Mouse (Mus musculus): ENCODE results near the gene Hist1h1d. TPM values are rescaled to one million over a fixed set of nuclear protein-coding genes. Genes with fewer than 3 reads are reported as not detected.
"Not testable (repeated sequence)": the region's sequence is repeated elsewhere in the genome, so short reads cannot be mapped to it uniquely, and the experiment has no call there.

The Hist1h1d gene
- polyA plus RNA-seq, 1 experiment from 2014 or later: 0.79 TPM

- peaks cover 26% of the 10 kb centered on the region for H3K4me1 ChIP-seq (replicated peaks; ENCODE audit: control insufficient read depth, insufficient read depth, low read length)
- peak overlapping the region; percentile 51 for H3K4me3 ChIP-seq (ENCODE audit: low read length)
- no peaks in the 10 kb centered on the region for H3K27me3 ChIP-seq (ENCODE audit: control insufficient read depth, insufficient read depth, low read depth, low read length)
- H3K9ac ChIP-seq (ENCODE audit: low read length): peak overlapping the region; percentile 80
- no peaks in the 10 kb centered on the region for H3K36me3 ChIP-seq (ENCODE audit: control insufficient read depth, insufficient read depth, low read length)
- H3K4me2 ChIP-seq (ENCODE audit: low read depth, low read length): peak overlapping the region; percentile 83
- no peaks in the 10 kb centered on the region for H3K9me3 ChIP-seq (ENCODE audit: control insufficient read depth, low read length)
- ATAC-seq (ENCODE audit: low read depth): no peak
- peak overlapping the region; percentile 98 for H3K27ac ChIP-seq (ENCODE audit: low read length)
Observed at GRCm38 (mm10) chr13:23584331-23584730, 31.3 kb downstream of the Hist1h1d start.

GRCm38 (mm10) chr13:23585029-23585441 lies 32.0 kb downstream of the Hist1h1d start:
- peak overlapping the region; percentile 51 for H3K4me3 ChIP-seq (ENCODE audit: low read length)
- ATAC-seq (ENCODE audit: low read depth): 0 out of 2 replicates have a peak, but pooled peaks have one; percentile 6

GRCm38 (mm10) chr13:23585442-23586098 lies 32.5 kb downstream of the Hist1h1d start:
- 2% methylated on average over 29 of the region's 36 CpGs for WGBS
- Histone ChIP-seq H3K4me1 (replicated peaks; ENCODE audit: control insufficient read depth, insufficient read depth, low read length) (peaks cover 26% of the 10 kb centered on the region), H3K4me2 (ENCODE audit: low read depth, low read length) (peak overlapping the region; percentile 83), H3K4me3 (ENCODE audit: low read length) (peak overlapping the region; percentile 51), H3K27ac (ENCODE audit: low read length) (peak overlapping the region; percentile 98), H3K9ac (ENCODE audit: low read length) (peak overlapping the region; percentile 80)
- not testable (repeated sequence) for H3K27me3 ChIP-seq (ENCODE audit: control insufficient read depth, insufficient read depth, low read depth, low read length); H3K9me3 ChIP-seq (ENCODE audit: control insufficient read depth, low read length); H3K36me3 ChIP-seq (ENCODE audit: control insufficient read depth, insufficient read depth, low read length)
- peak; percentile 87 for ATAC-seq (ENCODE audit: low read depth)

More at GRCm38 (mm10) chr13:23585029-23585441, 32.0 kb downstream of the Hist1h1d start:
- Histone ChIP-seq H3K4me2 (ENCODE audit: low read depth, low read length) (peak overlapping the region; percentile 83), H3K9ac (ENCODE audit: low read length) (peak overlapping the region; percentile 80), H3K27ac (ENCODE audit: low read length) (peak overlapping the region; percentile 98), H3K9me3 (ENCODE audit: control insufficient read depth, low read length) (no peaks in the 10 kb centered on the region), H3K4me1 (replicated peaks; ENCODE audit: control insufficient read depth, insufficient read depth, low read length) (peaks cover 26% of the 10 kb centered on the region), H3K27me3 (ENCODE audit: control insufficient read depth, insufficient read depth, low read depth, low read length) (no peaks in the 10 kb centered on the region), H3K36me3 (ENCODE audit: control insufficient read depth, insufficient read depth, low read length) (no peaks in the 10 kb centered on the region)
- under 1% methylated on average over 21 of the region's 21 CpGs for WGBS

- Histone ChIP-seq H3K27ac (ENCODE audit: low read length) (peak overlapping the region; percentile 98), H3K4me2 (ENCODE audit: low read depth, low read length) (peak overlapping the region; percentile 70), H3K4me1 (replicated peaks; ENCODE audit: control insufficient read depth, insufficient read depth, low read length) (peaks cover 21% of the 10 kb centered on the region), H3K9ac (ENCODE audit: low read length) (peak overlapping the region; percentile 69), H3K9me3 (ENCODE audit: control insufficient read depth, low read length) (no peaks in the 10 kb centered on the region), H3K27me3 (ENCODE audit: control insufficient read depth, insufficient read depth, low read depth, low read length) (no peaks in the 10 kb centered on the region), H3K36me3 (ENCODE audit: control insufficient read depth, insufficient read depth, low read length) (no peaks in the 10 kb centered on the region), H3K4me3 (ENCODE audit: low read length) (peak overlapping the region; percentile 41)
- no peak for ATAC-seq (ENCODE audit: low read depth)
- 1% methylated on average over 22 of the region's 22 CpGs for WGBS
Observed at GRCm38 (mm10) chr13:23586099-23586939, 33.3 kb downstream of the Hist1h1d start.

GRCm38 (mm10) chr13:23586940-23587225 lies 33.8 kb downstream of the Hist1h1d start:
- Histone ChIP-seq H3K27ac (ENCODE audit: low read length) (peak overlapping the region; percentile 98), H3K36me3 (ENCODE audit: control insufficient read depth, insufficient read depth, low read length) (no peaks in the 10 kb centered on the region), H3K9ac (ENCODE audit: low read length) (peak overlapping the region; percentile 69), H3K4me2 (ENCODE audit: low read depth, low read length) (peak overlapping the region; percentile 70), H3K27me3 (ENCODE audit: control insufficient read depth, insufficient read depth, low read depth, low read length) (no peaks in the 10 kb centered on the region), H3K9me3 (ENCODE audit: control insufficient read depth, low read length) (no peaks in the 10 kb centered on the region), H3K4me1 (replicated peaks; ENCODE audit: control insufficient read depth, insufficient read depth, low read length) (peaks cover 21% of the 10 kb centered on the region), H3K4me3 (ENCODE audit: low read length) (peak overlapping the region; percentile 41)
- 0% methylated on average over 1 of the region's 1 CpGs for WGBS
- ATAC-seq (ENCODE audit: low read depth): no peak

GRCm38 (mm10) chr13:23591206-23591605 lies 38.1 kb downstream of the Hist1h1d start:
- WGBS: 90% methylated on average over 7 of the region's 7 CpGs
- Histone ChIP-seq H3K27me3 (ENCODE audit: control insufficient read depth, insufficient read depth, low read depth, low read length) (no peaks in the 10 kb centered on the region), H3K9me3 (ENCODE audit: control insufficient read depth, low read length) (no peaks in the 10 kb centered on the region), H3K4me1 (replicated peaks; ENCODE audit: control insufficient read depth, insufficient read depth, low read length) (peaks cover 3% of the 10 kb centered on the region; the same call in 1 of the 2 replicates), H3K9ac (ENCODE audit: low read length) (no peak overlapping the region), H3K27ac (ENCODE audit: low read length) (no peak overlapping the region), H3K4me3 (ENCODE audit: low read length) (no peak overlapping the region), H3K4me2 (ENCODE audit: low read depth, low read length) (no peak overlapping the region), H3K36me3 (ENCODE audit: control insufficient read depth, insufficient read depth, low read length) (no peaks in the 10 kb centered on the region)
- no peak for ATAC-seq (ENCODE audit: low read depth)

GRCm38 (mm10) chr13:23591886-23592285 lies 38.8 kb downstream of the Hist1h1d start:
- H3K4me3 ChIP-seq (ENCODE audit: low read length); H3K36me3 ChIP-seq (ENCODE audit: control insufficient read depth, insufficient read depth, low read length); H3K9ac ChIP-seq (ENCODE audit: low read length); H3K27ac ChIP-seq (ENCODE audit: low read length); H3K4me1 ChIP-seq (replicated peaks; ENCODE audit: control insufficient read depth, insufficient read depth, low read length); H3K9me3 ChIP-seq (ENCODE audit: control insufficient read depth, low read length); H3K4me2 ChIP-seq (ENCODE audit: low read depth, low read length); ATAC-seq (ENCODE audit: low read depth); H3K27me3 ChIP-seq (ENCODE audit: control insufficient read depth, insufficient read depth, low read depth, low read length): not testable (repeated sequence)
- 82% methylated on average over 7 of the region's 7 CpGs for WGBS

GRCm38 (mm10) chr13:23592614-23593013 lies 39.6 kb downstream of the Hist1h1d start:
- H3K4me2 ChIP-seq (ENCODE audit: low read depth, low read length): no peak overlapping the region
- WGBS: 74% methylated on average over 7 of the region's 7 CpGs
- ATAC-seq (ENCODE audit: low read depth): no peak
- no peak overlapping the region for H3K4me3 ChIP-seq (ENCODE audit: low read length)
- no peaks in the 10 kb centered on the region for H3K9me3 ChIP-seq (ENCODE audit: control insufficient read depth, low read length)
- H3K27me3 ChIP-seq (ENCODE audit: control insufficient read depth, insufficient read depth, low read depth, low read length): no peaks in the 10 kb centered on the region
- H3K9ac ChIP-seq (ENCODE audit: low read length): no peak overlapping the region
- H3K27ac ChIP-seq (ENCODE audit: low read length): peak overlapping the region; percentile 87
- no peaks in the 10 kb centered on the region for H3K36me3 ChIP-seq (ENCODE audit: control insufficient read depth, insufficient read depth, low read length)
- H3K4me1 ChIP-seq (replicated peaks; ENCODE audit: control insufficient read depth, insufficient read depth, low read length): no peaks in the 10 kb centered on the region

GRCm38 (mm10) chr13:23593051-23593770 lies 40.1 kb downstream of the Hist1h1d start:
- Histone ChIP-seq H3K27me3 (ENCODE audit: control insufficient read depth, insufficient read depth, low read depth, low read length) (no peaks in the 10 kb centered on the region), H3K36me3 (ENCODE audit: control insufficient read depth, insufficient read depth, low read length) (no peaks in the 10 kb centered on the region), H3K9me3 (ENCODE audit: control insufficient read depth, low read length) (no peaks in the 10 kb centered on the region), H3K4me3 (ENCODE audit: low read length) (no peak overlapping the region), H3K9ac (ENCODE audit: low read length) (0 out of 2 replicates have a peak overlapping the region, but pooled peaks have one; percentile 1), H3K4me2 (ENCODE audit: low read depth, low read length) (no peak overlapping the region), H3K4me1 (replicated peaks; ENCODE audit: control insufficient read depth, insufficient read depth, low read length) (no peaks in the 10 kb centered on the region), H3K27ac (ENCODE audit: low read length) (peak overlapping the region; percentile 87)
- peak; percentile 57; the same call in 1 of the 2 replicates for ATAC-seq (ENCODE audit: low read depth)
- WGBS: 55% methylated on average over 5 of the region's 5 CpGs
